Mouse (Mus musculus) limb, embryonic 13.5 days (tissue): ENCODE data around the gene Cd80. TPM values are rescaled to one million over a fixed set of nuclear protein-coding genes. Genes with fewer than 3 reads are reported as not detected.
"Not testable (repeated sequence)": the region's sequence is repeated elsewhere in the genome, so short reads cannot be mapped to it uniquely, and the experiment has no call there.

ENCODE experiments used
- ATAC-seq: fragments of 200-750 bp; cut with Nextera tagmentation; 2 replicates; pipeline ENCODE4 v1.8.0; 2017; ENCODE audit warnings: low read depth, moderate number of reproducible peaks, moderate TSS enrichment; ENCODE audit not compliant: low FRiP score
- H3K27ac ChIP-seq: fragments of 300-500 bp; sonication (generic); 2 replicates; pipeline ENCODE4 v1.5.1; 2015; ENCODE audit warnings: inconsistent platforms, mild to moderate bottlenecking, moderate library complexity
- H3K27me3 ChIP-seq: fragments of 300-500 bp; sonication (generic); 2 replicates; pipeline ENCODE4 v1.6.1; 2015; ENCODE audit warnings: mild to moderate bottlenecking, inconsistent platforms
- H3K36me3 ChIP-seq: fragments of 300-500 bp; sonication (generic); 2 replicates; pipeline ENCODE4 v1.6.1; 2015; ENCODE audit warnings: inconsistent platforms, mild to moderate bottlenecking, moderate library complexity
- H3K4me1 ChIP-seq: fragments of 300-500 bp; sonication (generic); 2 replicates; pipeline ENCODE4 v1.6.1; 2015; ENCODE audit warnings: inconsistent platforms
- H3K4me2 ChIP-seq: fragments of 300-500 bp; sonication (generic); replicated peaks from 2 replicates; pipeline ENCODE4 v1.6.1; 2015; ENCODE audit warnings: inconsistent platforms, mild to moderate bottlenecking, moderate library complexity
- H3K4me3 ChIP-seq: fragments of 300-500 bp; sonication (generic); 2 replicates; pipeline ENCODE4 v1.5.1; 2015; ENCODE audit warnings: moderate library complexity, mild to moderate bottlenecking, inconsistent platforms
- H3K9ac ChIP-seq: fragments of 300-500 bp; sonication (generic); 2 replicates; pipeline ENCODE4 v1.6.1; 2015; ENCODE audit warnings: mild to moderate bottlenecking, inconsistent platforms
- H3K9me3 ChIP-seq: fragments of 300-500 bp; sonication (generic); 2 replicates; pipeline ENCODE4 v1.6.1; 2016; ENCODE audit warnings: inconsistent platforms
- WGBS: fragments of 180-500 bp; shearing (Covaris S2); methylation state at CpG from one replicate; pipeline ENCODE4 v1.1.7; 2015; 5-methylcytosine and 5-hydroxymethylcytosine counted together
- polyA plus RNA-seq: library from polyadenylated mRNA; unstranded; fragments of >200 nt; fragmentation: Nextera tagmentation; extraction: Ambion mirVana; gene quantifications from 2 replicates; pipeline ENCODE4 v1.2.1, GENCODE M21; 2015

The Cd80 gene
- polyA plus RNA-seq, 1 experiment from 2014 or later = 0.47 TPM

DNA sequence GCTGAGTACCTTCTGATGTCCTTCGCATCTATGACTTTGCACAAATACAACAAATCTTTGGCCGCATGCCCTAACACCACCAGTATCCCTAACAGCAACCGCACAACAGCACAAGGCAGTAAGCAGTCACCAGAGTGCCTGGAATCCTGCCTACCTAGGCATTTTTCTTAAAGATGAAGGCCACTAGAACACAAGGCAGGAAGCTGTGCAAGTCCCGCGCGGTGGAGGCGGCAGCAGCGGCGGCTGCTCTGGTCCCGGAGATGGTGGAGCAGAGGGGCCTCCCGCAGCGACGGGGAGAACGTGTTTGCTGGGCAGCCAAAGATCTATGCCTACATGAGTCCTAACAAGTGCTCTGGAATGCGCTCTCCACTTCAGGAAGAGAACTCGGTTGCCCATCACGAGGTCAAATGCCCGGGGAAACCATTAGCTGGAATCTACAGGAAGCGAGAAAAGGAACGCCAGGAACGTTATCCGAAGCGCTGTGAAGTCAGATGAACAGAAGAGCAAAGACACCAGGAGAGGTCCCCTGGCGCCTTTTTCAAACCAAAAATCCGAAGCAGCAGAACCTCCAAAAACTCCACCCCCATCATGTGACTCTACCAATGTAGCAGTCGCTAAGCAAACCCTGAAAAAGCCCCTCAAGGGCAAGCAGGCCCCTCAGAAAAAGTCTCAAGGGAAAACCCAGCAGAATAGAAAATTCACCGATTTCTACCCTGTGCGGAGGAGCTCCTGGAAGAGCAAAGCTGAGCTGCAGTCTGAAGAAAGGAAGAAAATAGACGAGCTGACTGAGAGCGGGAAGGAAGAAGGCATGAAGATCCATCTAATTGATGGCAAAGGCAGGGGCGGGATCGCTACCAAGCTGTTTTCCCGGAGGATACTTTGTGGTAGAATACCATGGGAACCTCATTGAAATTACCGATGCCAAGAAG, 21.2 kb downstream of the Cd80 start:
- Histone ChIP-seq H3K4me1 (0 out of 2 replicates have a peak, but pooled peaks cover 11% of the 10 kb centered on the region), H3K9ac (peak overlapping the region; percentile 55), H3K4me2 (peak overlapping the region; percentile 74), H3K36me3 (no peaks in the 10 kb centered on the region), H3K27me3 (peaks cover 8% of the 10 kb centered on the region; the same call in 1 of the 2 replicates), H3K4me3 (peak overlapping the region; percentile 45), H3K9me3 (no peaks in the 10 kb centered on the region), H3K27ac (peak overlapping the region; percentile 34; the same call in 1 of the 2 replicates)
- 7% methylated on average over 34 of the region's 34 CpGs for WGBS
- peak; percentile 48; the same call in 1 of the 2 replicates for ATAC-seq

DNA sequence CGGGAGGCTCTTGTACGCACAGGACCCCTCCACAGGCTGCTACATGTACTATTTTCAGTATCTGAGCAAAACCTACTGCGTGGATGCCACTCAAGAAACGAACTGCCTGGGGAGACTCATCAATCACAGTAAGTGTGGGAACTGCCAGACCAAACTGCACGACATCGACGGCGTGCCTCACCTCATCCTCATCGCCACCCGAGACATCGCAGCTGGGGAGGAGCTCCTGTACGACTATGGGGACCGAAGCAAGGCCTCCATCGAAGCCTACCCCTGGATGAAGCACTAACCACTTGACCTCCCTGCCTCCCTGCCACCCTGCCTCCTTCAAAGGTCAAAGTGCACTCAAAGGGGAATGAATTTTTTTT, 21.9 kb downstream of the Cd80 start:
- 0 out of 2 replicates have a peak, but pooled peaks cover 11% of the 10 kb centered on the region for H3K4me1 ChIP-seq
- not testable (repeated sequence) for ATAC-seq, H3K9me3 ChIP-seq, H3K27ac ChIP-seq, H3K36me3 ChIP-seq
- peak overlapping the region; percentile 55 for H3K9ac ChIP-seq
- H3K4me2 ChIP-seq = peak overlapping the region; percentile 74
- 36% methylated on average over 14 of the region's 14 CpGs for WGBS
- H3K27me3 ChIP-seq = peaks cover 14% of the 10 kb centered on the region
- peak overlapping the region; percentile 45 for H3K4me3 ChIP-seq

DNA sequence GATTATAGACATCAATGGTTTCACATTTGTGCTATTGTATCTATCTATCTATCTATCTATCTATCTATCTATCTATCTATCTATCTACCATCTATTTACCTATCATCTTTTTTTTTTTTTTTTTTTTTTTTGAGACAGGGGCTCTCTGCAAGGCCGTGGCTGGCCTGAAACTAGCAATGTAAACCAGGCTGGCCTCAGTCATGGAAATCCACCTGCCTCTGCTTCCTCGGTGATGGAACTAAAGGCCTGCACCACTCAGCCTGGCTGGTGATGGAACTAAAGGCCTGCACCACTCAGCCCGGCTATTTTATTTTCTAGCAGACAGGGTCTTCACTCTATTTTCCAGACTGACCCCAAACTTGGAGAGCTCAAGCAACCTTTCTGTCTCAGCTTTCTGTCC, 22.9 kb downstream of the Cd80 start:
- 89% methylated on average over 3 of the region's 3 CpGs for WGBS
- Histone ChIP-seq H3K4me3 (no peak overlapping the region), H3K36me3 (no peaks in the 10 kb centered on the region), H3K4me2 (no peak overlapping the region), H3K9me3 (no peaks in the 10 kb centered on the region), H3K27me3 (peaks cover 24% of the 10 kb centered on the region), H3K27ac (no peak overlapping the region), H3K4me1 (peaks cover 12% of the 10 kb centered on the region; the same call in 1 of the 2 replicates), H3K9ac (no peak overlapping the region)
- no peak for ATAC-seq

DNA sequence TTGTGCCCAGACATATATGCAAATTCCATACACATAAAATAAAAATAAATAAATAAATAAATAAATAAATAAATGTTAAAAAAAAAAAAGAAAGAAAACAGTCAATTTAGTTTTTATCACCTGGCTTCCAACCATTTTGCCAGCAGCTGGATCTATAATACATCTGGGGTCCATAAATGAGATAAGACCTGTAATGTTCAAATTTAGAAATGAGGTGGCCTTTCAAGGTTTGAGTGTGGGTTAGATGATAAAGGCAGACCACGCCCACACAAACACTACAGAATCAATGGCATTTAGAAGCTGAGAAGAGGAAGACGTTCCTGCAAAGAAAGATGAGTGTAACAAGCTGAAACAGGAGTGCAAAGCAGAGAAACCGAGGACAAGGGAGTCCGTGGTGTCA, 26.0 kb downstream of the Cd80 start:
- 70% methylated on average over 4 of the region's 4 CpGs for WGBS
- Histone ChIP-seq H3K9ac (no peak overlapping the region), H3K27me3 (peaks cover 44% of the 10 kb centered on the region), H3K9me3 (no peaks in the 10 kb centered on the region), H3K36me3 (no peaks in the 10 kb centered on the region), H3K4me3 (no peak overlapping the region), H3K4me2 (no peak overlapping the region), H3K27ac (no peak overlapping the region), H3K4me1 (peaks cover 14% of the 10 kb centered on the region; the same call in 1 of the 2 replicates)
- ATAC-seq = no peak

- Histone ChIP-seq H3K27me3 (peaks cover 44% of the 10 kb centered on the region), H3K4me3 (peak overlapping the region; percentile 37), H3K36me3 (no peaks in the 10 kb centered on the region), H3K4me1 (peaks cover 6% of the 10 kb centered on the region; the same call in 1 of the 2 replicates), H3K9ac (0 out of 2 replicates have a peak overlapping the region, but pooled peaks have one; percentile 13), H3K27ac (no peak overlapping the region), H3K9me3 (no peaks in the 10 kb centered on the region), H3K4me2 (peak overlapping the region; percentile 65)
- no peak for ATAC-seq
- WGBS = 16% methylated on average over 32 of the region's 32 CpGs
Observed at GRCm38 (mm10) chr16:38482780-38483562, 27.6 kb downstream of the Cd80 start.

DNA sequence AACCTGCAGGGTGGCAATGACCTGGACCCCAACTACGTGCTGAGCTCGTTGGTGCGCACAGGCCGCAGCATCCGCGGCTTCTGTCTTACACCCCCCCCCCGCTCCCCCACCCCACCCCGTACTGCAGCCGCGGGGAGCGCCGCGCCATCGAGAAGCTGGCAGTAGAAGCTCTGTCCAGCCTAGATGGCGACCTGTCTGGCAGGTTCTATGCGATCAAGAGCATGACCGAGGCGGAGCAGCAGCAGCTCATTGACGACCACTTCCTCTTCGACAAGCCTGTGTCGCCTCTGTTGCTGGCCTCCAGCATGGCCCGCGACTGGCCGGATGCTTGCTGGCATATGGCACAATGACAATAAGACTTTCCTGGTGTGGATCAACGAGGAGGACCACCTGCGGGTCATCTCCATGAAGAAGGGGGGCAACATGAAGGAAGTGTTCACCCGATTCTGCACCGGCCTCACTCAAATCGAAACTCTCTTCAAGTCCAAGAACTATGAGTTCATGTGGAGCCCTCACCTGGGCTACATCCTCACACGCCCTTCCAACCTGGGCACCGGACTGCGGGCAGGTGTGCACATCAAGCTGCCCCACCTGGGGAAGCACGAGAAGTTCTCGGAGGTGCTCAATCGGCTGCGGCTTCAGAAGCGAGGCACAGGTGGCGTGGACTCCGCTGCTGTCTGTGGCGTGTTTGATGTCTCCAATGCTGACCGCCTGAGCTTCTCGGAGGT, 28.4 kb downstream of the Cd80 start:
- H3K27me3 ChIP-seq = peaks cover 44% of the 10 kb centered on the region
- no peak for ATAC-seq
- H3K36me3 ChIP-seq = no peaks in the 10 kb centered on the region
- peaks cover 6% of the 10 kb centered on the region; the same call in 1 of the 2 replicates for H3K4me1 ChIP-seq
- H3K9me3 ChIP-seq = no peaks in the 10 kb centered on the region
- no peak overlapping the region for H3K27ac ChIP-seq
- WGBS = 31% methylated on average over 42 of the region's 42 CpGs
- H3K4me3 ChIP-seq = peak overlapping the region; percentile 37
- 0 out of 2 replicates have a peak overlapping the region, but pooled peaks have one; percentile 13 for H3K9ac ChIP-seq
- peak overlapping the region; percentile 65 for H3K4me2 ChIP-seq

DNA sequence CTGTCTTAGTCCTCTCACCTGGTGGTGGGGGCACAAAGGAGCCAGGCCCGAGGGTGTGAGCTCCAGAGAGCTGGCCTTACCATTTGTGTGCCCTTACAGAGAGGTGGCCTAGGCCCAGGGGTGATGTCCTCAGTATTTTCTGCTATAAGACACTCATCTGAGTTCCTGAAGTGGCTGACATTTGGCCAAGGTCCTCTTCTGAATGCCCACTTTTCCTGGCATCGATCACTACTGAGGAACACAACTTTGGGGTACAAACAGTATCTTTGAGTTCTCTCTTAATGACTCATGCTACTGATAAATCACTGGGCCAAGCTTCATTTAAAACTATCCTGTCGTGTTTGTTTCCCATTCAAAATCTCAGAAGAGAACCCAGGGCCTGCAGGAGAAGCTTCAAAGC, 37.2 kb downstream of the Cd80 start:
- WGBS = 81% methylated on average over 3 of the region's 3 CpGs
- Histone ChIP-seq H3K4me1 (no peaks in the 10 kb centered on the region), H3K4me2 (no peak overlapping the region), H3K36me3 (peaks cover 12% of the 10 kb centered on the region), H3K4me3 (no peak overlapping the region), H3K27me3 (no peaks in the 10 kb centered on the region), H3K9ac (no peak overlapping the region), H3K9me3 (no peaks in the 10 kb centered on the region), H3K27ac (no peak overlapping the region)
- no peak for ATAC-seq

GRCm38 (mm10) chr16:38493890-38494289, 38.5 kb downstream of the Cd80 start:
- Histone ChIP-seq H3K27me3 (no peaks in the 10 kb centered on the region), H3K36me3 (peaks cover 26% of the 10 kb centered on the region), H3K4me3 (no peak overlapping the region), H3K4me2 (no peak overlapping the region), H3K4me1 (no peaks in the 10 kb centered on the region), H3K9ac (no peak overlapping the region), H3K27ac (no peak overlapping the region), H3K9me3 (no peaks in the 10 kb centered on the region)
- 82% methylated on average over 10 of the region's 10 CpGs for WGBS
- no peak for ATAC-seq

DNA sequence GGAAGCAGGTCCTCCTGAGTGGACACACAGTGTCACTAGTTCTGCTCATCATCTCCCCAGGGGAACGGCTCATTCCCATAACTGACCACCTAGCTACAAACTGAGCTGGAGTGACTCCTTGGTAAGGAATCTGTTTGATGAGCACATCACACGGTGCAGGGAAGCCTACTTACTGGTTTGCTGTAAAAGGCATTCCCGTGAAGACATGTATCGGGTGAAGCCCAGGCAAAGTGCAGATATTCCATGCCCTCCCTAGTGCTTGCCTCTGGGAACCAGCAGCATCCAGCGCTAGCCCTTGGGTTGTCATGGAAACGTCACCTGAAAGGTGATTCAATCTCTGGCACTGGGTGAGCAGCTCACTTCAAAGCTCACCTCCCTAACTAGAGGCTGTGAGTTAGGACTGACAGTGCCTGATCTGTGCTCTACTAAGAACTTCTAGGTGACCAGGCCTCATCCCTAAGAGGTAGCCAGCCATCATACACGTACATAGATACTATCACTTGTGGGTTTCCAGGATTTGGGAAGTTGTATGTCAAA, 41.3 kb downstream of the Cd80 start:
- no peak overlapping the region for H3K4me2 ChIP-seq
- H3K27ac ChIP-seq = no peak overlapping the region
- no peaks in the 10 kb centered on the region for H3K4me1 ChIP-seq
- H3K4me3 ChIP-seq = no peak overlapping the region
- H3K9ac ChIP-seq = no peak overlapping the region
- H3K27me3 ChIP-seq = no peaks in the 10 kb centered on the region
- peaks cover 47% of the 10 kb centered on the region for H3K36me3 ChIP-seq
- H3K9me3 ChIP-seq = no peaks in the 10 kb centered on the region
- 77% methylated on average over 7 of the region's 7 CpGs for WGBS
- ATAC-seq = no peak

- H3K4me2 ChIP-seq = no peak overlapping the region
- no peaks in the 10 kb centered on the region for H3K9me3 ChIP-seq
- H3K4me1 ChIP-seq = no peaks in the 10 kb centered on the region
- H3K27ac ChIP-seq = no peak overlapping the region
- no peaks in the 10 kb centered on the region for H3K27me3 ChIP-seq
- no peak for ATAC-seq
- 93% methylated on average over 10 of the region's 10 CpGs for WGBS
- H3K4me3 ChIP-seq = no peak overlapping the region
- peaks cover 77% of the 10 kb centered on the region for H3K36me3 ChIP-seq
- no peak overlapping the region for H3K9ac ChIP-seq
Observed at GRCm38 (mm10) chr16:38502469-38502868, 47.1 kb downstream of the Cd80 start.

GRCm38 (mm10) chr16:38503528-38503927, 48.2 kb downstream of the Cd80 start:
- H3K27ac ChIP-seq = no peak overlapping the region
- no peak overlapping the region for H3K9ac ChIP-seq
- no peak for ATAC-seq
- peaks cover 77% of the 10 kb centered on the region for H3K36me3 ChIP-seq
- WGBS = 89% methylated on average over 4 of the region's 4 CpGs
- no peaks in the 10 kb centered on the region for H3K27me3 ChIP-seq
- no peak overlapping the region for H3K4me3 ChIP-seq
- H3K9me3 ChIP-seq = no peaks in the 10 kb centered on the region
- H3K4me1 ChIP-seq = no peaks in the 10 kb centered on the region
- H3K4me2 ChIP-seq = no peak overlapping the region
